Mouse (Mus musculus): ENCODE measurements around the gene Ric8b. TPM values are rescaled to one million over a fixed set of nuclear protein-coding genes. Genes with fewer than 3 reads are reported as not detected.

Gene Ric8b
- polyA plus RNA-seq, 1 experiment from 2014 or later = 49.9 TPM

DNA sequence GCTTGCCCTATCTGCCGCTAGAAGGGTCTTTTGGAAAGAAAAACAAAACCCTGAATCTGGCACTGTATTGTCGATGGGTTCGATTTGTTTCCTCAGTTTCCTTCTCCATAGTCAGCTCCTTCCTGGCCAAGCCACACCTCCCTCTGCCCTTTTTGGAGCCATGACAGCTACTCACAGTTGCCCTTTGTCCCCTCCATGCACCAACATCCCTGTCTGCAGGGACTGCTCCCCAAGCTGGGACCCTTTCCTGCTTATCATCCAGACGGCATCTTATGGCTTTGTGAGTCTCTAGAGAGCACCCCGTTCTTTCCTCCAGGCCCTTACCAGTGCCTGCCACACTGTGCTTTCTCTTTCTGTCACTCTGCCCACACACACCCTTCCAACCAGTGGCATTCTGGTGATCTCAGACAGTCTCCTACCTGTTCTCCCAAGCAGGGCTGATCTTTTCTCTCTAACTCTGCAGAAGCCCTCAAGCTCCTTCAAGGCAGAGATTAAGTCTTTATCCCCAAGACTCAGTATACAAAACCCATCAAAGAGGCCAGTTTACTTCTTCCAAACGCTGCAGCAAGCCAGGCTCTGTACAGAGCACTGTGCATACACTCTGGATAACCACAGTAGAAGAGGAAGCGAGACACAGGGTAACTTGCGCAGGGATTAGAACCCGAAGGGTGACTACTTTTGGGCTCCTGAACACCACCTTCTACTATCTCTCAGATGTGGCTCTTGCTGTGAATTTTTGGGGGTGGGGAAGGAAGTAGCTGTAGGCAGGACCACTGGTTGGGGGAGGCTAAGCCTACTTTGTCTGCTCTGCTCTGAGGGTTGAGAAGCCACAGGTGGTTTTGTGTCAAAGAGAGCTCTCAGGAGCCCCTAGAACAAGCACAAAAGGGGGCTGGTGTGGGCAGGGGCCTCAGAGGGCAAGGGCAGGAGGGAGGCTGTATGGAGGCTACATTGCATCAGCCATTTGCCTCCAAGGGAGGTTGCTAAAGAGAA is 20.2 kb upstream of the Ric8b start:
- WGBS = 71% methylated on average over 9 of the region's 9 CpGs
- Histone ChIP-seq H3K27me3 (no peaks in the 10 kb centered on the region), H3K27ac (no peak overlapping the region), H3K4me1 (replicated peaks) (0 out of 2 replicates have a peak, but pooled peaks cover under 1% of the 10 kb centered on the region), H3K9ac (replicated peaks) (no peak overlapping the region), H3K4me3 (replicated peaks) (no peak overlapping the region), H3K36me3 (peaks cover 62% of the 10 kb centered on the region), H3K9me3 (no peaks in the 10 kb centered on the region), H3K4me2 (replicated peaks) (no peak overlapping the region)
- no peak for ATAC-seq

DNA sequence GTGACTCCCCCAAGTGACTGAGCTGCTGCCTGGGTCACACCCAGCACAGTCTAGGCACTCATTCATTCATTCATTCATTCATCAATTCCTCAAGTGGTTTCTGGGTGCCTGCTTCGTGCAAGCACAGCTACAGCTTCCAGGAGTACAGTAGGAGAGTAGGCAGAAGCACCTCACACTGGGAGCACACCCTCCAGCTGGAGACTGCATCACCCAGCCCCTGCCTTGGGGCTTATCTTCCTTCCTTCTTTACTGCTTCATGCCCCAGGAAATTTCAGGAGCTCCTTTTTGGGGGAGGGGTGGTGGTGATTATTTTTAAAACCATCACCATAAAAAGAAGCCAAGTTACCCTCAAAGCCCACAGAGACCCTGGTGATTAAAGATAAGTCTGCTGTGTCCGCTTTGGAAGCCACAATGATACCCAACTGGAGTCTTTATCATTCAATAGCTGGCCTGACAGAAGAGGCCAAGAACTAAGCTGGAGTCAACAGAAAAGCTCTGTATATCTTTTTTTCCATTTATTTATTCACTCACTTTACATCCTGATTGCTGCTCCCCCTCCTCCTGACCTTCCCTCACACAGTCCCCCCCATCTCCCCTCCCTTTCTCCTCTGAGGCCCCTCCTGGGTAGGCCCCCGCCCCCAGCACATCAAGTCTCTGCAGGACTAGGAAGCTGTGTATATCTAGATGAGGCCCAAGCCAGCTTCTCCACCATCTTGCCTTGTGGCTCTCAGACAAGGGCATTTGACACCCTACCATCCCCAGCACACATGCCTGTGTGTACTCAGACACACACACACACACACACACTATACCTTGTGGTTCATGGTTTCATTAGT is 19.1 kb upstream of the Ric8b start:
- 75% methylated on average over 3 of the region's 3 CpGs for WGBS
- no peak overlapping the region for H3K27ac ChIP-seq
- no peak for ATAC-seq

DNA sequence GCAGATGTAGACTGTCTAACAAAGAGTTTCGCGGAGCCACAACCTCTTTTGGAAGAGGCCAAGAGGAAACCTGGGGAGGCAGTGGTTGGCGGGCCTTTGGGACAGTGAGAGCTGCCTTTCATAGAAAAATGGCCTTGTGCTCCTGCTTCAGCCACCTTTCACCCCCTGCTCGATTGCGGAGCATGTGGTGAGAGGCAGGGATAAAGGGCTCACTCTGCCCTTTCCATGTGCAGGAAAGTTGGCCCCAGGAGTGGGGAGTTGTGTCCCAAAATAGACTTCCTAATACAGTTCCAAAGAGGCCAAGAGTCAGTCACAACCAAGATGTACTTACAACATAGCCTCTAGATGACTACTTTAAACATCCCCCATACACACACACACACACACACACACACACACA is 15.7 kb upstream of the Ric8b start:
- H3K4me2 ChIP-seq (replicated peaks) = no peak overlapping the region
- no peak overlapping the region for H3K27ac ChIP-seq
- H3K9ac ChIP-seq (replicated peaks) = no peak overlapping the region

More for the DNA sequence above, 19.1 kb upstream of the Ric8b start:
- peaks cover 65% of the 10 kb centered on the region for H3K36me3 ChIP-seq
- H3K4me1 ChIP-seq (replicated peaks) = peaks cover 10% of the 10 kb centered on the region
- H3K4me2 ChIP-seq (replicated peaks) = no peak overlapping the region
- H3K9me3 ChIP-seq = no peaks in the 10 kb centered on the region
- H3K9ac ChIP-seq (replicated peaks) = no peak overlapping the region
- no peaks in the 10 kb centered on the region for H3K27me3 ChIP-seq
- H3K4me3 ChIP-seq (replicated peaks) = no peak overlapping the region

DNA sequence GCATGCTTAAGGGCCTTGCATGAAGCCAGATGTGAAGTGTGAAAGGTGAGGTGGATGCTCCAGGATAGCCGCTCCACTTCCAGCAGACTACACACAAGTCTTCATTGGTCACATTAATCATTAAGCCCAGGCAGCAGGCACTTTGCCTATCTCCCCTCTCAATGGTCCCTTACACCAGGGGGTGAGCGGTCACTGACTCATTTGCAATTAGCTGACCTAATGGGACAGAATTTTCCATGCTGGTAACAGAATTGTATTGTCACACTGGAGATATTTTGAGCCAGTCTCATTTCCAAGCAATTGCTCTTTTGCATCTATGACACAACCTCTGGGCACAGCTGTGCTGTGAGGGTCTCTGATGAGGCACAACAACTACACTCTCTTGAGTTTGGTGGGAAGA is 15.2 kb upstream of the Ric8b start:
- H3K4me1 ChIP-seq (replicated peaks) = peaks cover 19% of the 10 kb centered on the region
- H3K36me3 ChIP-seq = peaks cover 43% of the 10 kb centered on the region
- no peak overlapping the region for H3K4me3 ChIP-seq (replicated peaks)
- no peaks in the 10 kb centered on the region for H3K27me3 ChIP-seq
- no peak overlapping the region for H3K9ac ChIP-seq (replicated peaks)
- H3K27ac ChIP-seq = no peak overlapping the region
- no peaks in the 10 kb centered on the region for H3K9me3 ChIP-seq
- H3K4me2 ChIP-seq (replicated peaks) = no peak overlapping the region
- WGBS = 96% methylated on average over 2 of the region's 2 CpGs
- no peak for ATAC-seq

More for the DNA sequence above, 15.7 kb upstream of the Ric8b start:
- Histone ChIP-seq H3K4me3 (replicated peaks) (no peak overlapping the region), H3K36me3 (peaks cover 49% of the 10 kb centered on the region), H3K4me1 (replicated peaks) (peaks cover 19% of the 10 kb centered on the region), H3K9me3 (no peaks in the 10 kb centered on the region), H3K27me3 (no peaks in the 10 kb centered on the region)
- no peak for ATAC-seq
- WGBS = 81% methylated on average over 5 of the region's 5 CpGs

DNA sequence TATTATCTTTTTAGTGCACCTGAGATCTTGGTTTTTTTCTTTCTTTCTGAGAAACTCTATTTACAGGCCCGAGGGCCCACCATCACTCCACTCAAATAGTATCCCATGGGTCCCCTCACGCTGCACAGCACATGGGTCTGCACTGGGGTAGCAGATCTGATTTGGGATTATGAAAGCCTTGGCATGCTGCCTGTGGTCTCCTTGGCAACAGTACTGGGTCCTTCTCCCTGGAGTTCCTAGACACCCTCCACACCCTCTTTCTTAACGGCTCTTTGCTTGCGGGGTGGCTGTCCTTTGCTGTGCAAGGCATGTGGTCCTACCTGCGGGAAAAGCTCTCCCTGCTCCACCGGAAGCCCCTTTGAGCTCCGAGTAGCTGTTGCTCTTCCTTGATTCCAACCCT is 14.1 kb upstream of the Ric8b start:
- peak; percentile 74 for ATAC-seq
- WGBS = 42% methylated on average over 7 of the region's 7 CpGs

DNA sequence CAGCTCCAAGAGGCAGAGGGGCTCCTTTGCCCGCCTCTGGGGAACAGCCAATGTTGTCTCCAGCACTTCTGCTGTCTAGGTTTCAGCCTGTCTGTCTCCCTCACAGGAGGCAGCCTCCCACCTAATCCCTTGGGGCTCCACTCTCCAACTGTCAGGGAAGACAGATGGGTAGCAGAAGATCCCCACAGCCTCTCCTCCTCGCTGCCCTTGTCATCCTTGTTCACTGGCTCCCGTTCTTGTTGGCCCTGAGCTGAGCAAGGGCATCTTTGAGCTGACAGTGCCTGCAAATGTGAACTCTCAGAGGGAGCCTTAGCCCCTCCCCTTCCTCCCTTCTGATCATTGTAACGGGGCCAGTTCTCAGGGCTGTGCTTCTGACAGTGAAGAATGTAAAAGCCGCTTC is 13.7 kb upstream of the Ric8b start:
- peaks cover 19% of the 10 kb centered on the region for H3K4me1 ChIP-seq (replicated peaks)
- H3K4me3 ChIP-seq (replicated peaks) = no peak overlapping the region
- peaks cover 31% of the 10 kb centered on the region for H3K36me3 ChIP-seq
- H3K27me3 ChIP-seq = no peaks in the 10 kb centered on the region
- peak overlapping the region; percentile 19; the same call in 1 of the 2 replicates for H3K9ac ChIP-seq (replicated peaks)
- 20% methylated on average over 5 of the region's 5 CpGs for WGBS
- peak overlapping the region; percentile 47; the same call in 1 of the 2 replicates for H3K27ac ChIP-seq
- H3K9me3 ChIP-seq = no peaks in the 10 kb centered on the region
- H3K4me2 ChIP-seq (replicated peaks) = peak overlapping the region; percentile 25
- ATAC-seq = peak; percentile 54

More for the DNA sequence above, 14.1 kb upstream of the Ric8b start:
- no peak overlapping the region for H3K4me3 ChIP-seq (replicated peaks)
- peak overlapping the region; percentile 47; the same call in 1 of the 2 replicates for H3K27ac ChIP-seq
- H3K4me2 ChIP-seq (replicated peaks) = peak overlapping the region; percentile 25; the same call in 1 of the 2 replicates
- peaks cover 19% of the 10 kb centered on the region for H3K4me1 ChIP-seq (replicated peaks)
- no peaks in the 10 kb centered on the region for H3K27me3 ChIP-seq
- 0 out of 2 replicates have a peak overlapping the region, but pooled peaks have one; percentile 14 for H3K9ac ChIP-seq (replicated peaks)
- H3K36me3 ChIP-seq = peaks cover 35% of the 10 kb centered on the region
- no peaks in the 10 kb centered on the region for H3K9me3 ChIP-seq

DNA sequence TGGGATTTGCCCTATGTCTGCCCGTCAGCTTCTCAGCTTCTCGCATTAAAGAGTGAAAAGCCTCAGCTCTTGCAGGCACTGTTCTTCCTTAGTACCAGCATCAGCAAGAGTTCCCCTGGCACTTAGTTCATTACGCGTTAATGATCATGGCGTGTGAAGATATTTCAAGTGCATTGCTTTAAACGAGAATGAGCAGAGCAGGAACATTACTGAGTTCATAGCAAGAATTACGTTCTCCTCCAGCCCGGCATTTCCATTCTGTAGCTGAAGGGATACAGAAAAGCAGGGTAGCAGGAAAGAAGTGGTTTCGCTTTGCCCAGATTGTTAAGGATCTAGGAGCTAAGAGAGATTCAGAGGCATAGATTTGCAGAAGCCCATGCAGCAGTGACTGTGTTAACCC is 10.5 kb upstream of the Ric8b start:
- H3K4me2 ChIP-seq (replicated peaks) = no peak overlapping the region
- H3K9ac ChIP-seq (replicated peaks) = no peak overlapping the region
- 0 out of 2 replicates have a peak overlapping the region, but pooled peaks have one; percentile 36 for H3K27ac ChIP-seq
- no peak for ATAC-seq
- H3K36me3 ChIP-seq = peaks cover 21% of the 10 kb centered on the region
- no peaks in the 10 kb centered on the region for H3K9me3 ChIP-seq
- WGBS = 77% methylated on average over 9 of the region's 9 CpGs
- peaks cover 48% of the 10 kb centered on the region for H3K4me1 ChIP-seq (replicated peaks)
- no peak overlapping the region for H3K4me3 ChIP-seq (replicated peaks)
- no peaks in the 10 kb centered on the region for H3K27me3 ChIP-seq

DNA sequence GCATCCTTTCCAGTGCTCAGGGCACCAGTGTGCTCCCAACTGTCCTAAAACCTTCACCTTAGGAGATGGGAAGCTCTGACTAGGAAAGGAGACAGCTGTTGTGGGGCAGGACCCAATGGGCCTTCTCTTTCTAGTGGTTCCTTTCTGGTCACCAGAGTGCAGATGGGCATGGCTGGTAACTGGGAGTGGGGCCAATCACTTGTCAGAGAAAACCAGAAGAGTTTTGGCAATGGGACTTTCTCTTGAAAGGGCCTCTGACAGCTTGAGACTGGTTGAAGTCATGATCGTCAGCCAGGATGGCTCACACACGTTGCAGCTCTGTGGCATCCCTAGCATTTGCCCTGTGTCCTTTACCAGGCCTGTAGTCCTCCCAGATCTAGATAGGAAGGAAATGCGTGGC is 9.4 kb upstream of the Ric8b start:
- H3K36me3 ChIP-seq = peaks cover 14% of the 10 kb centered on the region
- peaks cover 41% of the 10 kb centered on the region for H3K4me1 ChIP-seq (replicated peaks)
- ATAC-seq = no peak
- H3K27ac ChIP-seq = no peak overlapping the region
- no peak overlapping the region for H3K4me2 ChIP-seq (replicated peaks)
- no peaks in the 10 kb centered on the region for H3K9me3 ChIP-seq
- 81% methylated on average over 3 of the region's 3 CpGs for WGBS
- no peak overlapping the region for H3K4me3 ChIP-seq (replicated peaks)
- no peaks in the 10 kb centered on the region for H3K27me3 ChIP-seq
- no peak overlapping the region for H3K9ac ChIP-seq (replicated peaks)

DNA sequence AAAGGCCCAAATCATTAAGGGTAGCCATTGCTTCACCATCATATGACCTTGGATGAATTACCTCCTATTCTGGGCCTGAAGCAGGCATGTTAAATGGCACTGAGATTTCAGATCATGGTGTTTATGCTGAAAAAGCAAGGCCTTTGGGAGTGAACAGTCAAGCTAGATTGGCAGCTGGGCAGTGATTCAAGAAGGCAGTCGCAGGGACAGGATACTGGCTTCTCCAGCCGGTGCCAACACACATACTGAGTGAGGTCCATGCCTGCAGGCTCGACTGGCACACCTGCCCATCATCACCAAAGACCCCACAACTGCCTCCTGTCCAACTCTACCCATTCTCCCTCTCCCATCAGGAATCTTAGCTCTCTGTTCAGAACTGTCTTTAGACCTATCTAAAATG is 8.9 kb upstream of the Ric8b start:
- Histone ChIP-seq H3K9me3 (no peaks in the 10 kb centered on the region), H3K9ac (replicated peaks) (no peak overlapping the region), H3K4me3 (replicated peaks) (no peak overlapping the region), H3K4me2 (replicated peaks) (no peak overlapping the region), H3K27ac (no peak overlapping the region), H3K4me1 (replicated peaks) (peaks cover 36% of the 10 kb centered on the region), H3K36me3 (peaks cover 14% of the 10 kb centered on the region), H3K27me3 (no peaks in the 10 kb centered on the region)
- no peak for ATAC-seq
- 86% methylated on average over 3 of the region's 3 CpGs for WGBS

DNA sequence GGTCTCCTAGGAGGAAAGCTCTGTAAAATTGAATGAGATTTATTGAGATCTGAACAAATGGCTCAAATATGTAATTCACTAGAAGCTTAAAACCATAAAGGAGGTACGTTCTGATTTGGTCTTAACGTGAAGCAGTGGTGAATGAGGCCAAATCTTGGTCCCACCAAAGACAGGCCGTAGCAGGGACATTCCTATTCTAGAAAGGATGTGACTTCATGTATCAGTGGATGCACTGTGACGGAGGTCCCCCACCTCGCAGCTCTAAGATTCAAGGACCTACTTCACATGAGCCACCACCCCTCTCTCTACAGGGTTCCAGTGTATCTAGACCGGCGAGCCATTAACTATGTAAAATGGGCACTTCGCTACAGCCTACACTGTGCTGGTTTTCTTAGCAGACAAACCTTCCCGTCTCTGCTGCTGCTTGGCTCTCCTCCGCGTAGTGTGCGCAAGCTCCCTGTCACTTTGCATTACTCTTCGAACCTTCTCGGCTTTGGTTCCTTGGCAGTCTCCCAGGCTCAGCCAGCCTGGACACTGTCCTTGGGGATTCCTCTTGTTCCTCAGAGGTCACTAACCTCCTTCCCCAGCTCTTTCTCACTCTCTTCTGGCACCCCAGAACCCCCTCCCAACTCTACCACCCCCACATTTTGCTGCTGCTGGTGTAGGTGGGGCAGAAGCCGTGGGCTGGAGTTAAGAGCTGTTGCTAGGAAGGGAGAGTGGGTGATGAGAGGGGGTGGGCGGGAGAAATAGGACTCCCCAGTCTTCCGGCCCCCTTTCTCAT is 8.2 kb upstream of the Ric8b start:
- no peak overlapping the region for H3K9ac ChIP-seq (replicated peaks)
- H3K4me1 ChIP-seq (replicated peaks) = peaks cover 29% of the 10 kb centered on the region
- peaks cover 14% of the 10 kb centered on the region for H3K36me3 ChIP-seq
- H3K4me2 ChIP-seq (replicated peaks) = peak overlapping the region; percentile 14; the same call in 1 of the 2 replicates
- H3K27ac ChIP-seq = no peak overlapping the region
- 48% methylated on average over 17 of the region's 17 CpGs for WGBS
- no peaks in the 10 kb centered on the region for H3K27me3 ChIP-seq
- H3K9me3 ChIP-seq = no peaks in the 10 kb centered on the region
- ATAC-seq = peak; percentile 74
- no peak overlapping the region for H3K4me3 ChIP-seq (replicated peaks)

DNA sequence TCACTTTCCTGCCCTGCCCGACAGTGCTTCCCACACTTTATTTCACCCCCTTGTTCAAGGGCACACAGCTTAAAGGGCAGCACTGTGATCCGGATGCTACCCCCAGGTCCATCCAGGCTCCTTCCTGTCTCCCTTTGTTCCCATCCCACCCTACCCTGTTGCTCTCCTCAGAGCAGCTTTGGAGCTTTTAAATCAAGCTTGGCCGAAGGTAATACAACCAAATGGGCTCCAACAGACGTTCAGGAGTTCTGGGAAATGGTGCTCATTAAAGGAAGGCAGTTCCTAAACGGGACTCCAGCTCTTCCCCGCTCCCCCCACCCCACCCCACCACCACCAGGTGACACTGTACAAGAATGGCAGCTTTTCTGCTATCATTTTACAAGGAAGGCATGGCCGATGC is 7.2 kb upstream of the Ric8b start:
- Histone ChIP-seq H3K27ac (no peak overlapping the region), H3K4me3 (replicated peaks) (no peak overlapping the region), H3K36me3 (peaks cover 7% of the 10 kb centered on the region), H3K27me3 (no peaks in the 10 kb centered on the region), H3K9ac (replicated peaks) (no peak overlapping the region), H3K4me1 (replicated peaks) (peaks cover 29% of the 10 kb centered on the region), H3K4me2 (replicated peaks) (no peak overlapping the region), H3K9me3 (no peaks in the 10 kb centered on the region)
- 8% methylated on average over 7 of the region's 7 CpGs for WGBS
- 0 out of 2 replicates have a peak, but pooled peaks have one; percentile 21 for ATAC-seq

All from midbrain, embryonic 13.5 days (tissue).